Mouse (Mus musculus) neural tube, embryonic 10.5 days (tissue): Measurements from ENCODE around the gene Fbxw8.

ENCODE experiments used
- DNase-seq: peaks from one replicate; pipeline ENCODE4 v3.0.0-alpha.2; 2017; ENCODE audit warnings: low spot score; ENCODE audit errors: extremely low spot score

Fbxw8 gene

DNA sequence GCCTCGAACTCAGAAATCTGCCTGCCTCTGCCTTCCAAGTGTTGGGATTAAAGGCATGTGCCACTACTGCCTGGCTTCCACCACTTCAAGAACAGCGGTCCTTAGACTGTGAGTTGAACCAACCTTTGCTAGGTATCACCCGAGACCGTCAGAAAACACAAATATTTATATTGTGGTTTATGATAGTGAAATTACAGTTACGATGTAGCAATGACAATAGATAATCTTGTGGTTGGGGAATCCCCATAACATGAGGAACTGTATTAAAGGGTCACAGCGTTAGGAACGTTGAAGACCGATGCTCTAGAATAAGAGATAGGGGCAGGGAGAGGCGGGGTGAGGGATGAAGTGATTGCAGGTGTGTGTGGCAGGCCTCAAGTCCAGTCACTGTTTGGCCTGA is 109.9 kb downstream of the Fbxw8 start:
- no peak for DNase-seq

DNA sequence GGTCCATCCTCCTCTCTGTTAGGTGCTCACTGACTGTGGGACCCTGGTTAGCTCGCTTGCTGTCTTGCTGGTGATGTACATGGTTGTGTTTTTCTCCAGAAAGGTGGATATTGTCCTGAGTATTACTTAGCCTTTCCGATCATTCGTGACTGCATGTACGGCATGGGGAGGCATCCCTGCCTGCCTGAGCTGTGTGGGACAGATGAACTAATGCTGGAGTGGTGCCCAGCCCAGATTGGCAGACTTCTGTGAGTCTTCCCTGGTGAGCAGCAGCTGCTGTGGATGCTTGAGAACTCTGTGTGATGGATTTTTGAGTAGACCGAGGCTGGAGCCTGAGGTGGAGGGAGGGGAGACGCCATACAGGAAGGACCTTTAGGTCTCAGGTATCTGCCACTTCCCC is 110.4 kb downstream of the Fbxw8 start:
- DNase-seq = no peak

DNA sequence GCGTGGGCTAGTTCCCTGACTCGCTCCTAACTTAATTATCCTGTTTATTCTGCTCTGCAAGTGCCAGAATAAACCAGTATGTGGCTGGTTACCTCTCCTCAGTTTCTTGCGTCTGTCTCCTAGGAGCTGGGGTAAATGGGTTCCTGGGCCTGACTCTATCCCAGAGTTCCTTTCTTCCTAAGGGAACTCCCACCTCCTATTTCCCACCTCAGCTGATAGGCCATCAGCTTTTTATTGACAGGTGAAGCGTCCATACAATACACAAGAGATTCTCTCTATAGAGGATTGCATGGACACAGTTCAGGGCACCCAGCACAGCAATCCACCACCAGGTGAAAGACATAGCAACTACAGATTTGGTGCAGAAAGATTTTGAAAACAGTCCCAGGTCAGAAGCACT is 111.5 kb downstream of the Fbxw8 start:
- no peak for DNase-seq

GRCm38 (mm10) chr5:118042599-118042998 is 112.7 kb downstream of the Fbxw8 start:
- DNase-seq = no peak

DNA sequence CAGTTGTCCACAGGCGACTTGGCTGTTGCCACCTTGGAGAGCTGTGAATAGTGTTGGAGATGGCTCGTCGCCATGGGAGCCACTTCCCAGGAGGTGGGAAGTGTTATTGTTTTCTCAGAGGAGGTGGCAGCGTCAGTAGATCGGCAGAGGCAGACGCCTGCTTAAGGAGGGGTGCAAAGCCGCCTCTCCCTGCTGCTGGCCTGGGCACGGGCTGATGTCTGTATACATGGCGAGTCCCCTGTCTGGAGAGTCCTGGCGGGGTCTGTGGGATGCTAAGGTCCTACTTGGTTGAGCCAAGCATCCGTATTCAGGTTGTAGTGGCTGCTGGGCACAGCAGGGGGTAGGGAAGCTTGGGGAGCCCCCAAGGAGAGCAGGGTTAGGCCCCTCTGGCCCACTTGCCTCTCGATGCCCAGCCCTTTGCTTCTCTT is 116.0 kb downstream of the Fbxw8 start:
- no peak for DNase-seq

- no peak for DNase-seq
These were observed 117.3 kb downstream of the Fbxw8 start for GRCm38 (mm10) chr5:118037798-118038484.

- DNase-seq = no peak
These were observed 118.1 kb downstream of the Fbxw8 start for GRCm38 (mm10) chr5:118036888-118037797.

DNA sequence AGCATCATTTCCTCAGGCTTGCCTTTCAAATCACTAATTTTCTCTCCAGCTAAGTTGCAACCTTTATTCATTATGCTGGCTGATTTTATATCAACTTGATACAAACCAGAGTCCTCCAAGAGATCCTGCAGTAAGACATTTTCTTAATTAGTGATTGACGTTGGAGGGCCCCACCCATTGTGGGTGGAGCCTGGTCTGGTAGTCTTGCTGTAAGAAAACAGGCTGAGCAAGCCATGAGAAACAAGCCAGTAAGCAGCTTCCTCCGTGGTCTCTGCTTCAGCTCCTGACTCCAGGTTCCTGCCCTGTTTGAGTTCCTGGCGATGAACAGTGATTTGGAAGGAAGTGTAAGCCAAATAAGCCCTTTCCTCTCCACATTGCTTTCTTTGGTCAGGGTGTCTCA is 119.5 kb downstream of the Fbxw8 start:
- DNase-seq = no peak

- DNase-seq = no peak
These were observed 120.6 kb downstream of the Fbxw8 start for GRCm38 (mm10) chr5:118034632-118035031.

DNA sequence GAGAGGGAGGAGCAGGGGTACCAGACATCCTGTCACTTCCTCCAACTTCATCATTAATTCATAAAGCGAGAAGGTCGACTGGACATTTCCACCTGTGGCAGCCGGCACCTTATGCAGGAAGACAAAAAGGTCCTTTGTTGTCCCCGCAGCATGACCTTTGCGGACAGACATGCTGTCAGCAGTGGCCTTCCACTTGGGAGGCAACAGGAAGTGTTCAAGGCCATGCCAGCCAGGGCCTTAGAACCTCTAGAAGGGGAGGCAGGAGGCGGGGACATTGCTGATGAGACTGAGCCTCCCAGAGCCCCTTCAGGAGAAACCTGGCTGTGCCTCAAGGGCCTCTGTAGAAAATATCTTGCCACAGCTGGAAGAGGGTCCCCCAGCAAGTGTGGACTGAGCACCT is 121.5 kb downstream of the Fbxw8 start:
- DNase-seq = no peak

DNA sequence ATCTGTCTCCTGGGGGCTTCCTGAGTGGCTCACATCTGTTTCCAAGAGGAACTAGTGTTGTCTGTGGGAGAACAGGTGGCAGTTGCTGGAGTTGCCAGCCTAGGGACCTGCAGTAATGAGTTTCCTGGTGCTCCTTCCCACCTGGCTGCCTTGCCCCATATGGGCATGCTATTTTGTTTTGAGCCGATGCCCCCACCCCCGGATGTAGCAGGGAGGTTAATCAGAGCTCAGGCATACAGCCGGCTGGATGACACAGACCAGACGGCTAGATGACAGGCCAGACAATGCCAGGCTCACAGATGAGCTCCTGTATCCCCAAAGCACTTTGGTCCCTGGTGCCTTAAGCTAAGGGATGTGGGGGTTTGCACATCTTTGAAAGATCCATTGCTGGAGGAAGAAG is 121.9 kb downstream of the Fbxw8 start:
- DNase-seq = no peak

GRCm38 (mm10) chr5:118031508-118031907 is 123.8 kb downstream of the Fbxw8 start:
- DNase-seq = no peak

DNA sequence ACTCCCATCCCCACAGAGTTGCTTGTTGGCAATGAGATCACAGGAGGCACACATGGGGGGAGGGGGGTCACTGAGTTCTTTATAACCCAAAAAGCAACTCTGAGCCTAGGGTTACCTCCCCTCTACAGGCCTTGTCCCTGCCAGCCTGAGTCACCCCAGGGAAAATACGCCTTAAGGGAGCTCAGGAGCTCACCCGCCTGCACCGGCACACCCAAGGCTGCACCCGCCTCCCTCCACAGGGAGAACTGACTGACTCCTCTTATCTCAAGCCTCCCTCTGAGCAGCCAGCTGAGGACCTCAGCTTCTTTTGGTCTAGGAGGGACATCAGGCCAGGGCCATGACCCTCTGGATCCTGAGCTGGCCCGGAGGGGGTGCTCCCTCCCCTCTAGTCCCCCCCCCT is 124.2 kb downstream of the Fbxw8 start:
- no peak for DNase-seq

DNA sequence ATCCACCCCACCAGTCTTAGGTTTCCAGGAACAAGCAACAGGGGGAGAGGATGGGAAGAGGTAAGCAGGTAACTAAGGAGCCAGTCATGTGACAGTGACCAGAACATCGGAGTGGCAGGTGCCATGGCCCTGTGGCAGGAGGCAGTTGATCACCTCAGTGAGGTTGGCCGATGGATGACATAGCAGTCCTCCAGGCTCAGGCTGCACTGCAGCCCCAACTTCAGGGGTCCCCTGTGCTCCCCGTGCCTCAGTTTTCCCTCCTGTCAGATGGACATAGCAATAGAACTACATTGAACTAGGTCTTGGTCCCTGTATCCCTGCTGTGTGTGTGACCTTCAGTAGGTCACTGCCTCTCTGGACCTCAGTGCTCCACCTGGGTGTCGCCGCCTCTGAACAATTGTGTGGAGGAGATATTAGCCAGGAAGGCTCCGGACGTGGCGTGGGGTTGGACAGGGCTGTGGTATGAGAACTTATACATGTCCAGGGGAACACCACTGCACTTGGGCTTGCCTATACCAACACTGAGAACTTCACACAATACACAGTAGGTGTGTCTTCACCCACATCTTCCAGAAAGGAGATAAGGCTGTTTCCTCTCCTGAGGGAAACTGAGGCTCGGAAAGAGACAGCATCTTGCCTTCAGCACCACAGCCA is 125.1 kb downstream of the Fbxw8 start:
- DNase-seq = no peak

DNA sequence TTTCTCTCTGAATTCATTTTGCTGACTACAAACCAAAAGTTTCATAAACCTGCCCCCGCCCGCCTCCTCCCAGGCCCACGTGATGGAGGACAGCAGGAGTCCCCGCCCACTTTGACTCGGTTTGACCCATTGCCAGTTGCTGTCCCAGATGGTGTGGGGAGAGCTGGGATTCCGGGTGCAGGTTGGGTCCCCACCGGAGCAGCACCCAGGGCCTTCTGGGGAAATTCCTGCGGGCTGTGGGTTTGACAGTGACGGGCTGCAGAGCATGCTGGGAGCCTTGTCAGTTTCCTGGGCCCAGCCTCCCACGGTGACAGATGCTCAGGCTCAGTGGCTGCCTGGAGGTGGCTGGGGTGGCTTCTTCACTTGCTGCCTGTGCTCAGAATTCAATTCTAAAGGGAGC is 125.8 kb downstream of the Fbxw8 start:
- peak; percentile 27 for DNase-seq

DNA sequence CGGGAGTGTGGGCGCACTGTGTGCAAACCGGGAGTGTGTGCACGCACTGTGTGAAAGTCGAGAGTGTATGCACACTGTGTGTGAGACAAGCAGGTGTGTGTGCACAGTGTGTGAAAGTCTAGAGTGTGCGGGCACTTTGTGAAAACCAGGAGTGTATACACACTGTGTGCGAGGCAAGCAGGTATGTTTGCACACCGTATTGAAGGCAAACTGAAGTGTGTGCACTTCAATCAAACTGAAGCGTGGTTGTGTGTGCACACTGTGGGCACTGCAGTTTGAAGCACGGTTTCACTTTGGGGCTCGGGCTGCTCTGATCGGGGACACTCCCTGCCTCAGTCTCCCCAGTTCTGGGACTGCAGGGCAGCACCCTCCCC is 126.2 kb downstream of the Fbxw8 start:
- DNase-seq = no peak

DNA sequence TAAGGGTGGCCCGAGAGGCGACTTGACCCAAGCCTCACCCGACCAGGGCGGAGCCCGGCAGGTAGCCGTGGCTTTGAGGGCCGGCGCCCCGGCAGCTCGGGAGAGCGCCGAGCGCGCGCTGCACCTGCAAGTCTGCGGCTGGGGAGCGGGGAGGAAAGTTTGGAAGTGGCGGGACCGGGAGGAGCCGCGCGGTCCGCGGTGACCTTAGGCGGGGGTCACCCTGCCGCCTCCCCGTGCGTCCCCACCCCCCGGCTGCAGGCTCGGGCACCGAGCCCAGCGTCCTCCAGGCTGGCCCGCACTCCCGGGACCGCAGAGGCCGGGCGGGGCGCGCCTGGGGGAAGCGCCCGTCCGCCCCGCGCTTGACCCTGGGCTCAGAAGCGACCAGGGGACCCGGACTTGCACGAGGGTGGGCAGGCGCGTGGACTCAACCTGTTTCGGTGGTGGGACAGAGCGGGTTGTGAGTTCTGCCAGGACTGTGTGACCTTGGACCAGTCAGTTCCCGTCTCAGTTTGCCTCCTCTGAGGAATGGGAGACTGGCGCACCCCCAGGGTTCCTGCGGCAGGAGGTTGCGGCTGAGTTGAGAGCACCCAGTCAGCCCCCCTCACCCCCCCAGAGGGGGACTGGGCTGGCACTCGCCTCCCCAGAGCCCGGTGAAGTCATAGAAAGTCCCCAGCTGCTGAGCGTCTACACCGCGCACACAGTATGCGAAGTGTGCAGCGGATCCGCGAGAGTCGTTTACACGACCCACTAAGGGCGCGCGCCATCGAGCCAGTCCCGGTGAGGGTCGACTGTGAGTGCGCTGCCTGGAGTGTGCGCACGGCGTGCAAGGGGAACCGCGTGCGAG is 126.9 kb downstream of the Fbxw8 start:
- DNase-seq = peak; percentile 27

DNA sequence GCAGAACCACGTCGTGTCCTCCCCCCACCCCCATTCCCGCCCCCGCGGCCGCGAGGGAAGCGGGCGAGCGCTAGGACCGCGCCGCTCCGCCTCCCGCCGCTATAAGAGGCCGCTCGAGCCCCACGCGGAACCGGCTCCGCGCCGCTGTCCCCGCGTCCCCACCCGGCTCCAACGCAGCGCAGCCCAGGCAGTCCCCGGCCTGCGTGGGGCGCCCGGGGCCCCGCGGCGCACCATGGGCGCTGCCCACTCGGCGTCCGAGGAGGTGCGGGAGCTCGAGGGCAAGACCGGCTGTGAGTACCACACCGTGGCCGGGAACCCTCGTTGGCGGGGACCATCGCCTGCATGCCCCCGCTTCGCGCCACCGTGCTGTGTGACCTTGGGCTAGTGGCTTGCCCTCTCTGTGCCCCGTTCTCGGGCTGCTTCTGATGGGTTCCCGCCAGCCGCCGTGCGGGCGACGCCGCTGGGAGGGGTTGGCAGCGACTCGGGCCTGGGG is 127.5 kb downstream of the Fbxw8 start, which contains the start of gene Tesc:
TSS of gene Tesc (plus strand) at position 46 of the 493 bp plus-strand sequence.
- DNase-seq = peak; percentile 43

DNA sequence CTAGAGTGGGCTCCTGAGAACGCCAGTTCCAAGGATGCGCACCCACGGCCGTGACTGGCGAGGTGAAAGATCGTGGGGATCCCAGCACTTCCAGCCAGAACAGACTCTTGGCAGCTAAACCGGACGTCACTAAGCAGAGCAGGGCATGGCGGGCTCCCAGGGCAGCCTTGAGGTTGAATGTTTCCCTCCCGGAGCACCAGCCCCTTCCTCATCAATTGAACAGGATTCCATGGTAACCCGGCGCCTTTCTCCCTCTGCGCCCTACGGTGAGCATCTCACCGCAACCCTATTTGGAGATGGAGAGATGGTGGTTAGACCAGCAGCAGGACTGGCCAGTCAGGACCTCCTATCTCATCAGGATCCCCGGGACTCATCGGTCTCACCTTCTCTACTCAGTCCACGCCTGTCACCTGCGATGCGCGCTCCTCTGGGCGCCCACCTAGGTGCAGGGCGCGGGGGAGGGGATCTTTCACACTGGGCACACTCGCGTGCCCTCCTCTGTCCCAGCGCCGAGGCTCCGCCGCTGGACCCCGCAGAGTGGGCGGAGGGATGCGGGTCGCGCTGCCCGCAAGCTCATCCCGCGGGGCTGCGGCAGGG is 128.1 kb downstream of the Fbxw8 start:
- DNase-seq = peak; percentile 49

DNA sequence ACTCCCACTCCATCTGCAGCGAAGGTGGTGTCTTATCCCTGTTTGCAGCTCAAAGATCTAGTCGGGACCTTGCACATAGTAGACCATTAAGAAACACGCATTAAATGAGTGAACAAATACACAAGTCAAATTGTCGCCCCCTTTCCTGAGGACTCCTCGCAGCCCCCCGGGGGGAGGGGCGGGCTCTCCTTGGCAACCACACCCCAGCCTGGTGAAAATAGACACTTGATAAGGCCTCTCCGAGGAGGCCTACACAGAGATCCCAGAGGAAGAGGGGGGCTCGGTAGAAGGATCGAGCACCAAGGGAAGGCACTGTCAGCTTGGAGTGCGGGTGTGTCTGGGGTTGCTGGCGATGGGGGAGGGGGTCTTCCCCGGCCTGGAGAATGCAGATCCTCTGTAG is 128.9 kb downstream of the Fbxw8 start:
- peak; percentile 33 for DNase-seq

GRCm38 (mm10) chr5:118025880-118026279 is 129.4 kb downstream of the Fbxw8 start:
- DNase-seq = no peak
